In genomic region chr3:67568015-67568618, GRCm38 (mm10) we compare ENCODE assay signal across 8 mouse cellular contexts. TPM values are rescaled to one million over a fixed set of nuclear protein-coding genes. Genes with fewer than 3 reads are reported as not detected.
DNase-seq lines count a peak whose midpoint lies in the region; ATAC-seq and TF ChIP-seq lines count a peak whose summit lies in the region.

No protein-coding gene starts in this region.

- peak overlapping the region; percentile 37 for H3K4me2 ChIP-seq in forebrain, embryonic 13.5 days
- 0 out of 2 replicates have a peak overlapping the region, but pooled peaks have one; percentile 15 for H3K4me2 ChIP-seq in liver, postnatal 0 days (ENCODE audit: low read depth, low read length)
- peak overlapping the region; percentile 41 for H3K4me2 ChIP-seq in neural tube, embryonic 14.5 days (ENCODE audit: low read depth, low read length)

- 21% methylated on average over 17 of the region's 17 CpGs for WGBS in forebrain, embryonic 13.5 days
- 30% methylated on average over 17 of the region's 17 CpGs for WGBS in liver, postnatal 0 days (ENCODE audit: insufficient replicate concordance)
- 26% methylated on average over 17 of the region's 17 CpGs for WGBS in neural tube, embryonic 14.5 days

- intact Hi-C loops in heart, postnatal 14 days (cut with DNase I) = loop anchor here (1.0 to 5.0 kb wide), 2 partner anchors 55 to 136 kb away; partner anchors contain the start of gene Gfm1

- no peak overlapping the region for H3K9ac ChIP-seq in ES-Bruce4 (ENCODE audit: low read depth, poor library complexity, severe bottlenecking)
- H3K9ac ChIP-seq in forebrain, embryonic 13.5 days = no peak overlapping the region
- H3K9ac ChIP-seq in liver, postnatal 0 days (replicated peaks) = no peak overlapping the region
- no peak overlapping the region for H3K9ac ChIP-seq in neural tube, embryonic 14.5 days (replicated peaks; ENCODE audit: low read depth, low read length)

- no peaks in the 10 kb centered on the region for H3K4me1 ChIP-seq in ES-Bruce4 (ENCODE audit: control insufficient read depth, insufficient read depth, low read length)
- H3K4me1 ChIP-seq in forebrain, embryonic 13.5 days = no peaks in the 10 kb centered on the region; the same call in 1 of the 2 replicates
- peaks cover 8% of the 10 kb centered on the region; the same call in 1 of the 2 replicates for H3K4me1 ChIP-seq in liver, postnatal 0 days (ENCODE audit: insufficient read depth)
- no peaks in the 10 kb centered on the region for H3K4me1 ChIP-seq in neural tube, embryonic 14.5 days (ENCODE audit: control insufficient read depth, insufficient read depth, low read length)

- TF ChIP-seq POLR2A in ES-Bruce4 (IDR thresholded peaks at IDR 0.05; ENCODE audit: insufficient read depth, low read length) = no peak

- peak; percentile 60 for DNase-seq in c-Kit-positive CD71-positive TER-119-positive erythroid progenitor cells, embryonic 14.5 days (ENCODE audit: low spot score)
- DNase-seq in heart, postnatal 14 days = peak; percentile 55 to 79
- DNase-seq in layer of hippocampus, adult 11-12 months (ENCODE audit: low spot score) = peak; percentile 72
- peak; percentile 67 for DNase-seq in liver, postnatal 0 days
- peak; percentile 67 for DNase-seq in testis, postnatal 10 days (ENCODE audit: low spot score)

- no peak for TF ChIP-seq EP300 in ES-Bruce4 (IDR thresholded peaks at IDR 0.05; ENCODE audit: insufficient read depth, low read depth, low read length)
- no peak for TF ChIP-seq EP300 in liver, postnatal 0 days (IDR thresholded peaks at IDR 0.05; ENCODE audit: low read depth)

- ATAC-seq in forebrain, embryonic 13.5 days = peak; percentile 67
- peak; percentile 32; the same call in 1 of the 2 replicates for ATAC-seq in liver, postnatal 0 days
- ATAC-seq in neural tube, embryonic 14.5 days (ENCODE audit: low read depth) = peak; percentile 80

- no peaks in the 10 kb centered on the region; the same call in 1 of the 2 replicates for H3K27me3 ChIP-seq in ES-Bruce4 (ENCODE audit: control insufficient read depth, insufficient read depth, low read length, poor library complexity, severe bottlenecking)
- H3K27me3 ChIP-seq in forebrain, embryonic 13.5 days = peaks cover 19% of the 10 kb centered on the region
- H3K27me3 ChIP-seq in liver, postnatal 0 days (ENCODE audit: insufficient read depth, low read length) = no peaks in the 10 kb centered on the region
- no peaks in the 10 kb centered on the region for H3K27me3 ChIP-seq in neural tube, embryonic 14.5 days (ENCODE audit: control insufficient read depth, insufficient read depth, low read length)

- H3K4me3 ChIP-seq in ES-Bruce4 (ENCODE audit: low read depth, low read length) = no peak overlapping the region
- H3K4me3 ChIP-seq in forebrain, embryonic 13.5 days = peak overlapping the region; percentile 7; the same call in 1 of the 2 replicates
- no peak overlapping the region for H3K4me3 ChIP-seq in liver, postnatal 0 days (ENCODE audit: low read depth, low read length)
- H3K4me3 ChIP-seq in neural tube, embryonic 14.5 days (ENCODE audit: low read depth, low read length) = no peak overlapping the region

- no peaks in the 10 kb centered on the region for H3K36me3 ChIP-seq in ES-Bruce4 (ENCODE audit: control insufficient read depth, insufficient read depth, low read length, poor library complexity, severe bottlenecking)
- H3K36me3 ChIP-seq in forebrain, embryonic 13.5 days (ENCODE audit: poor library complexity, severe bottlenecking) = no peaks in the 10 kb centered on the region
- H3K36me3 ChIP-seq in liver, postnatal 0 days (replicated peaks; ENCODE audit: insufficient read depth, low read length) = no peaks in the 10 kb centered on the region
- no peaks in the 10 kb centered on the region for H3K36me3 ChIP-seq in neural tube, embryonic 14.5 days (ENCODE audit: control insufficient read depth, insufficient read depth, low read length)

- no peaks in the 10 kb centered on the region for H3K9me3 ChIP-seq in ES-Bruce4 (replicated peaks; ENCODE audit: control insufficient read depth, insufficient read depth, low read length, poor library complexity, severe bottlenecking)
- H3K9me3 ChIP-seq in forebrain, embryonic 13.5 days (replicated peaks) = no peaks in the 10 kb centered on the region
- H3K9me3 ChIP-seq in liver, postnatal 0 days (ENCODE audit: low read length) = no peaks in the 10 kb centered on the region
- no peaks in the 10 kb centered on the region for H3K9me3 ChIP-seq in neural tube, embryonic 14.5 days (ENCODE audit: control insufficient read depth, low read length)

- TF ChIP-seq CTCF in ES-Bruce4 (IDR thresholded peaks at IDR 0.05; ENCODE audit: low read depth, low read length) = peak; percentile 83
- peak; percentile 94 for TF ChIP-seq CTCF in liver, postnatal 0 days (IDR thresholded peaks at IDR 0.05; ENCODE audit: low read depth)

- no peak overlapping the region for H3K27ac ChIP-seq in ES-Bruce4 (ENCODE audit: insufficient read depth, low read length)
- H3K27ac ChIP-seq in forebrain, embryonic 13.5 days = no peak overlapping the region
- no peak overlapping the region for H3K27ac ChIP-seq in liver, postnatal 0 days (ENCODE audit: low read depth)
- no peak overlapping the region for H3K27ac ChIP-seq in neural tube, embryonic 14.5 days (ENCODE audit: low read depth, low read length)

RNA-seq across cellular contexts. Expression of gene Mfsd1, which starts 14.4 kb away (rescaled TPM):
- 47.8 and 57.7 TPM in 2 replicates for polyA plus RNA-seq in ES-Bruce4 (2011; ENCODE audit: insufficient read depth, insufficient read length, low read depth, missing spikeins)
- polyA plus RNA-seq in forebrain, embryonic 13.5 days (2015; fragmentation: Nextera tagmentation; extraction: Ambion mirVana) = 36.2 and 37.0 TPM in 2 replicates
- 10 to 100 TPM; 32.3 to 32.6 TPM for total RNA-seq in heart, postnatal 14 days (2021)
- 25.2 and 29.6 TPM in 2 replicates for polyA plus RNA-seq in liver, postnatal 0 days (2015; fragmentation: Nextera tagmentation; extraction: Ambion mirVana)
- polyA plus RNA-seq in neural tube, embryonic 14.5 days (2014; fragmentation: Nextera tagmentation; extraction: Ambion mirVana) = 30.6 and 40.1 TPM in 2 replicates

RNA-seq across cellular contexts. Expression of gene Rarres1, which starts 52.8 kb away (rescaled TPM):
- not detected in 2 replicates for polyA plus RNA-seq in ES-Bruce4 (2011; ENCODE audit: insufficient read depth, insufficient read length, low read depth, missing spikeins)
- 0.53 and 0.74 TPM in 2 replicates for polyA plus RNA-seq in forebrain, embryonic 13.5 days (2015; fragmentation: Nextera tagmentation; extraction: Ambion mirVana)
- under 1 TPM; 0.84 to 0.98 TPM for total RNA-seq in heart, postnatal 14 days (2021)
- polyA plus RNA-seq in liver, postnatal 0 days (2015; fragmentation: Nextera tagmentation; extraction: Ambion mirVana) = 11.0 and 12.7 TPM in 2 replicates
- polyA plus RNA-seq in neural tube, embryonic 14.5 days (2014; fragmentation: Nextera tagmentation; extraction: Ambion mirVana) = 2.3 and 2.7 TPM in 2 replicates
